Mouse (Mus musculus) heart, embryonic 13.5 days (tissue): ENCODE data around the gene Znrf3. TPM values are rescaled to one million over a fixed set of nuclear protein-coding genes. Genes with fewer than 3 reads are reported as not detected.
A peak's percentile ranks its signal among the peaks of the same experiment; 100 is the strongest.

Experiments
- ATAC-seq: fragments of 200-750 bp; cut with Nextera tagmentation; 2 replicates; pipeline ENCODE4 v1.8.0; 2017; ENCODE audit warnings: moderate TSS enrichment; ENCODE audit not compliant: insufficient number of reproducible peaks, low FRiP score, low TSS enrichment; ENCODE audit errors: extremely low read depth
- H3K27ac ChIP-seq: fragments of 300-500 bp; sonication (generic); replicated peaks from 2 replicates; pipeline ENCODE4 v1.5.1; 2015; ENCODE audit warnings: moderate library complexity, mild to moderate bottlenecking, inconsistent platforms
- H3K27me3 ChIP-seq: fragments of 300-500 bp; sonication (generic); replicated peaks from 2 replicates; pipeline ENCODE4 v1.6.1; 2015; ENCODE audit warnings: mild to moderate bottlenecking, inconsistent platforms
- H3K36me3 ChIP-seq: fragments of 300-500 bp; sonication (generic); 2 replicates; pipeline ENCODE4 v1.6.1; 2015; ENCODE audit warnings: mild to moderate bottlenecking, inconsistent platforms
- H3K4me1 ChIP-seq: fragments of 300-500 bp; sonication (generic); 2 replicates; pipeline ENCODE4 v1.6.1; 2015; ENCODE audit warnings: inconsistent platforms
- H3K4me2 ChIP-seq: fragments of 300-500 bp; sonication (generic); 2 replicates; pipeline ENCODE4 v1.6.1; 2015; ENCODE audit warnings: inconsistent platforms, mild to moderate bottlenecking, moderate library complexity
- H3K4me3 ChIP-seq: fragments of 300-500 bp; sonication (generic); 2 replicates; pipeline ENCODE4 v1.5.1; 2015; ENCODE audit warnings: moderate library complexity, mild to moderate bottlenecking, inconsistent platforms
- H3K9ac ChIP-seq: fragments of 300-500 bp; sonication (generic); 2 replicates; pipeline ENCODE4 v1.6.1; 2015; ENCODE audit warnings: inconsistent platforms, mild to moderate bottlenecking, moderate library complexity
- H3K9me3 ChIP-seq: fragments of 300-500 bp; sonication (generic); 2 replicates; pipeline ENCODE4 v1.6.1; 2016; ENCODE audit warnings: inconsistent platforms
- WGBS: fragments of 180-500 bp; shearing (Covaris S2); methylation state at CpG from one replicate; pipeline ENCODE4 v1.1.7; 2015; ENCODE audit warnings: mixed read lengths; 5-methylcytosine and 5-hydroxymethylcytosine counted together
- polyA plus RNA-seq: library from polyadenylated mRNA; unstranded; fragments of >200 nt; fragmentation: Nextera tagmentation; extraction: Ambion mirVana; gene quantifications from 2 replicates; pipeline ENCODE4 v1.2.1, GENCODE M21; 2015

Znrf3 gene
- polyA plus RNA-seq, 1 experiment from 2014 or later, result 7.6 TPM

- H3K27ac ChIP-seq, result 0 out of 2 replicates have a peak overlapping the region, but pooled peaks have one; percentile 1
- 65% methylated on average over 5 of the region's 5 CpGs for WGBS
Measured at GRCm38 (mm10) chr11:5381226-5381625, 63.4 kb downstream of the Znrf3 start.

GRCm38 (mm10) chr11:5380275-5380674, 64.4 kb downstream of the Znrf3 start:
- Histone ChIP-seq H3K27me3 (no peaks in the 10 kb centered on the region), H3K4me1 (peaks cover 23% of the 10 kb centered on the region), H3K9me3 (no peaks in the 10 kb centered on the region), H3K36me3 (no peaks in the 10 kb centered on the region), H3K27ac (no peak overlapping the region), H3K4me2 (no peak overlapping the region), H3K4me3 (no peak overlapping the region), H3K9ac (no peak overlapping the region)
- 74% methylated on average over 3 of the region's 3 CpGs for whole genome bisulfite sequencing
- ATAC-seq, result no peak

More at GRCm38 (mm10) chr11:5381226-5381625, 63.4 kb downstream of the Znrf3 start:
- Histone ChIP-seq H3K9ac (no peak overlapping the region), H3K4me2 (no peak overlapping the region), H3K27me3 (no peaks in the 10 kb centered on the region), H3K36me3 (no peaks in the 10 kb centered on the region), H3K4me3 (no peak overlapping the region), H3K4me1 (peaks cover 22% of the 10 kb centered on the region), H3K9me3 (no peaks in the 10 kb centered on the region)
- no peak for ATAC-seq

- Histone ChIP-seq H3K4me2 (no peak overlapping the region), H3K36me3 (no peaks in the 10 kb centered on the region), H3K4me1 (peaks cover 33% of the 10 kb centered on the region), H3K27me3 (no peaks in the 10 kb centered on the region), H3K9ac (no peak overlapping the region), H3K27ac (no peak overlapping the region), H3K4me3 (no peak overlapping the region), H3K9me3 (no peaks in the 10 kb centered on the region)
- ATAC-seq, result no peak
- WGBS, result 47% methylated on average over 10 of the region's 10 CpGs
Measured at GRCm38 (mm10) chr11:5369176-5369575, 75.5 kb downstream of the Znrf3 start.

DNA sequence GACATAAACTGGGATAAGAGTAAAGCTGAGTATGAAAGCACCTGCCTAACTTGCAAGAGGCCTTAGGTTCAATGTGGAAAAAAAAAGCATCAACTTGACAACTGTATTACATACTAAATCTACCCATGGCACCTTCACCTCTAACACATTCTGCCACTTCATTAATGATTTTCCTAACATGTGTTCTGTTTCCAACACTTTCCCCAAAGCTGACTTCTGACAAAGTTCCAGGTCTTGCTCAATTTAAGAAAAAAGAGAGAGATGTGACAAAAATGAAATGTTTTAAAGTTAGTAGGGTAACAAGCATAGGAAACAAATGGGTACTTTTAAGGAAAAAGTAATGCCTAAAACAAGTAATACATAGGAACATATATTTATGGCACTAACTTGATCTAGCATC, 76.2 kb downstream of the Znrf3 start:
- Histone ChIP-seq H3K4me3 (no peak overlapping the region), H3K27me3 (no peaks in the 10 kb centered on the region), H3K9me3 (no peaks in the 10 kb centered on the region), H3K4me1 (peaks cover 33% of the 10 kb centered on the region), H3K27ac (no peak overlapping the region), H3K4me2 (no peak overlapping the region), H3K36me3 (no peaks in the 10 kb centered on the region), H3K9ac (no peak overlapping the region)
- no peak for ATAC-seq

DNA sequence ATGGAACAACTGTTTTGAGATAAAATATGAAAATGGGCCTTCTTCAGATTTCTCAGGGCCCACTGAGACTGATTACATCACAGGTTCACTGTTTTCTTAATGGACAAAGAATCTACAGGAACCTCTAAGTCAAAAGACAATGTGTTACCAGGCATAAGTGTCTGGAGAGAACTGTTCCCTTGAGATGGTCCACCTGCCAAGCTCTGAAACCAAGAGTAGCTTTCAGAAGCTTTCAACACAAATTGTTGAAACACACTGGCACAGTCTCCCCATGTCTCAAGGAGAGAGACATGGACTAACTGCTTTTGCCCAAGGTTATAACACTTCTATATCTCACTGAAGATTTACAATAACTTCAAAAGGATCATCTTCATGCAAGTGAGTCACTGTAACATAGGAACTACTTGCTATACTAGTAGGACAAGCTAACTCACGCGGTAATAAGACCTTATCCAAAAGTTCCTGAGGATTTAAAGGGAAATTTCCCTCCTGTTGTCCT, 89.3 kb downstream of the Znrf3 start:
- H3K4me3 ChIP-seq, result no peak overlapping the region
- 92% methylated on average over 2 of the region's 2 CpGs for WGBS

GRCm38 (mm10) chr11:5354753-5355152, 89.9 kb downstream of the Znrf3 start:
- Histone ChIP-seq H3K27me3 (no peaks in the 10 kb centered on the region), H3K4me2 (no peak overlapping the region), H3K9me3 (no peaks in the 10 kb centered on the region), H3K36me3 (no peaks in the 10 kb centered on the region), H3K4me1 (peaks cover 34% of the 10 kb centered on the region), H3K4me3 (no peak overlapping the region), H3K27ac (no peak overlapping the region), H3K9ac (no peak overlapping the region)
- no peak for ATAC-seq
- WGBS, result 51% methylated on average over 1 of the region's 1 CpGs

More for the DNA sequence above, 89.3 kb downstream of the Znrf3 start:
- Histone ChIP-seq H3K4me1 (peaks cover 34% of the 10 kb centered on the region), H3K27me3 (no peaks in the 10 kb centered on the region), H3K9ac (no peak overlapping the region), H3K27ac (no peak overlapping the region), H3K9me3 (no peaks in the 10 kb centered on the region), H3K4me2 (no peak overlapping the region), H3K36me3 (no peaks in the 10 kb centered on the region)
- ATAC-seq, result no peak

- Histone ChIP-seq H3K4me2 (no peak overlapping the region), H3K4me3 (no peak overlapping the region), H3K27me3 (no peaks in the 10 kb centered on the region), H3K4me1 (peaks cover 29% of the 10 kb centered on the region), H3K9me3 (no peaks in the 10 kb centered on the region), H3K9ac (no peak overlapping the region), H3K27ac (no peak overlapping the region), H3K36me3 (no peaks in the 10 kb centered on the region)
- no peak for ATAC-seq
Measured at GRCm38 (mm10) chr11:5353032-5353431, 91.6 kb downstream of the Znrf3 start.

GRCm38 (mm10) chr11:5349483-5349882, 95.2 kb downstream of the Znrf3 start:
- Histone ChIP-seq H3K9me3 (no peaks in the 10 kb centered on the region), H3K36me3 (no peaks in the 10 kb centered on the region), H3K4me1 (peaks cover 22% of the 10 kb centered on the region), H3K4me3 (no peak overlapping the region), H3K27ac (no peak overlapping the region), H3K9ac (no peak overlapping the region), H3K4me2 (no peak overlapping the region), H3K27me3 (no peaks in the 10 kb centered on the region)
- 91% methylated on average over 5 of the region's 5 CpGs for WGBS
- no peak for ATAC-seq

DNA sequence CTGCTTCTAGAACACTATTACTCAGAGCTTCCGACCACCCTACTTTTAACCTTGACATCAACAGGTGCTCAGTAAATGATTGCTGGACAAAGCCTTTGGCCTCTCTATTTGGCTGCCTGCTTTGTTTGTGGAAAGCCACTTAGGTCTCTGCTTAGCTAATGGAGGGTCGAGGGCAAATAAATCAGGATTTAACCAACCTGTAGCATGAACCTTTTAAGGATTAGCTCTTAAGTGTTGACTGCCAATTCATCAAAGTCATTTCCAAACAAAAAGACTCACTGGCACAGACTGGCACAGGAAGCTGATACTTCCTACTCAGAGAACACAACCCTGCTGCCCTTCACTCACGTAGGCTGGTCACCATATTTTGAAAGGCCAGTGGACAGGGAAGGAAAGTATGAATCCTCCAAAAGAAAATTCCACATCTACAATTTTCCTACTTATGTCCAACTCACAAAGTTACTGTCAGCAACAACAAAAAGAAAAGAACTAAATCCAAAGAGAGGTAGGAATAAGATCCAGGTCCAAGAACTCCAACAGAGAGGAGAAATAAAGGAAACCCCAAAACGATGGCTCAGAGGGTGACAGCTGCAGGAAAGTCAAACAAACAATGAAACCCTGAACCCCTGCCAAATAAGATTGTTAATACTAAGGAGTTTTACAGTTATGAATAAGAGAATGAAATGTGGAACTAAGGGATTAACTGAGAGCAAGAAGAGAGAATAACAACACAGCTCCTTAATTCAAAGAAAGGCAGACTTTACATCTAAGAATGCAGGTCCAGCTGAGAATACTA, 97.6 kb downstream of the Znrf3 start:
- Histone ChIP-seq H3K4me3 (no peak overlapping the region), H3K27ac (peak overlapping the region; percentile 34; the same call in 1 of the 2 replicates), H3K27me3 (no peaks in the 10 kb centered on the region), H3K9me3 (no peaks in the 10 kb centered on the region), H3K36me3 (no peaks in the 10 kb centered on the region), H3K4me2 (no peak overlapping the region), H3K4me1 (peaks cover 22% of the 10 kb centered on the region), H3K9ac (no peak overlapping the region)
- 75% methylated on average over 4 of the region's 4 CpGs for WGBS
- no peak for ATAC-seq

- WGBS, result 88% methylated on average over 4 of the region's 4 CpGs
- no peak overlapping the region for H3K9ac ChIP-seq
- H3K9me3 ChIP-seq, result no peaks in the 10 kb centered on the region
- H3K4me3 ChIP-seq, result no peak overlapping the region
- no peaks in the 10 kb centered on the region for H3K27me3 ChIP-seq
- no peaks in the 10 kb centered on the region for H3K36me3 ChIP-seq
- ATAC-seq, result no peak
- no peak overlapping the region for H3K27ac ChIP-seq
- H3K4me1 ChIP-seq, result peaks cover 22% of the 10 kb centered on the region
- no peak overlapping the region for H3K4me2 ChIP-seq
Measured at GRCm38 (mm10) chr11:5343748-5344147, 100.9 kb downstream of the Znrf3 start.

- H3K4me3 ChIP-seq, result no peak overlapping the region
- H3K4me2 ChIP-seq, result no peak overlapping the region
- 87% methylated on average over 1 of the region's 1 CpGs for WGBS
- H3K4me1 ChIP-seq, result 0 out of 2 replicates have a peak, but pooled peaks cover 3% of the 10 kb centered on the region
- H3K36me3 ChIP-seq, result no peaks in the 10 kb centered on the region
- ATAC-seq, result no peak
- no peaks in the 10 kb centered on the region for H3K9me3 ChIP-seq
- no peak overlapping the region for H3K27ac ChIP-seq
- no peaks in the 10 kb centered on the region for H3K27me3 ChIP-seq
- H3K9ac ChIP-seq, result no peak overlapping the region
Measured at GRCm38 (mm10) chr11:5339732-5340131, 104.9 kb downstream of the Znrf3 start.

GRCm38 (mm10) chr11:5336852-5337251, 107.8 kb downstream of the Znrf3 start:
- Histone ChIP-seq H3K27ac (no peak overlapping the region), H3K9me3 (no peaks in the 10 kb centered on the region), H3K27me3 (no peaks in the 10 kb centered on the region), H3K36me3 (peaks cover 3% of the 10 kb centered on the region; the same call in 1 of the 2 replicates), H3K4me2 (no peak overlapping the region), H3K4me3 (no peak overlapping the region), H3K4me1 (0 out of 2 replicates have a peak, but pooled peaks cover 3% of the 10 kb centered on the region), H3K9ac (no peak overlapping the region)
- no peak for ATAC-seq
- 89% methylated on average over 7 of the region's 7 CpGs for WGBS
